Mouse (Mus musculus) heart, embryonic 10.5 days (tissue): Measurements from ENCODE around the gene Cfap57. TPM values are rescaled to one million over a fixed set of nuclear protein-coding genes. Genes with fewer than 3 reads are reported as not detected.
"Not testable (repeated sequence)": the region's sequence is repeated elsewhere in the genome, so short reads cannot be mapped to it uniquely, and the experiment has no call there.

Experiments
- DNase-seq: peaks from one replicate; pipeline ENCODE4 v3.0.0-alpha.2; 2017; ENCODE audit warnings: low spot score
- H3K27ac ChIP-seq: fragments of 300-500 bp; sonication (generic); 2 replicates; pipeline ENCODE4 v1.5.1; 2016; ENCODE audit warnings: mild to moderate bottlenecking
- H3K27me3 ChIP-seq: fragments of 300-500 bp; sonication (generic); 2 replicates; pipeline ENCODE4 v1.6.1; 2016; ENCODE audit warnings: mild to moderate bottlenecking; ENCODE audit not compliant: poor library complexity, insufficient read depth, severe bottlenecking
- H3K36me3 ChIP-seq: fragments of 300-500 bp; sonication (generic); 2 replicates; pipeline ENCODE4 v1.6.1; 2016; ENCODE audit warnings: mild to moderate bottlenecking, moderate library complexity
- H3K4me1 ChIP-seq: fragments of 300-500 bp; sonication (generic); 2 replicates; pipeline ENCODE4 v1.6.1; 2016; ENCODE audit warnings: mild to moderate bottlenecking
- H3K4me3 ChIP-seq: fragments of 300-500 bp; sonication (generic); 2 replicates; pipeline ENCODE4 v1.5.1; 2016; ENCODE audit warnings: mild to moderate bottlenecking, moderate library complexity
- H3K9me3 ChIP-seq: fragments of 300-500 bp; sonication (generic); 2 replicates; pipeline ENCODE4 v1.6.1; 2016; ENCODE audit warnings: mild to moderate bottlenecking, moderate library complexity
- WGBS: fragments of 180-500 bp; shearing (Covaris S2); methylation state at CpG from one replicate; pipeline ENCODE4 v1.1.7; 2016; 5-methylcytosine and 5-hydroxymethylcytosine counted together
- polyA plus RNA-seq: library from polyadenylated mRNA; unstranded; fragments of >200 nt; fragmentation: Nextera tagmentation; extraction: Ambion mirVana; gene quantifications from 2 replicates; pipeline ENCODE4 v1.2.1, GENCODE M21; 2016

Gene Cfap57
- polyA plus RNA-seq, 1 experiment from 2014 or later: 0.84 TPM

- WGBS: 79% methylated on average over 6 of the region's 6 CpGs
- Histone ChIP-seq H3K27me3 (peaks cover 13% of the 10 kb centered on the region; the same call in 1 of the 2 replicates), H3K36me3 (no peaks in the 10 kb centered on the region), H3K9me3 (no peaks in the 10 kb centered on the region), H3K4me3 (no peak overlapping the region), H3K4me1 (peaks cover 15% of the 10 kb centered on the region), H3K27ac (no peak overlapping the region)
- DNase-seq: no peak
Observed at GRCm38 (mm10) chr4:118527720-118528119, 92.9 kb downstream of the Cfap57 start.

DNA sequence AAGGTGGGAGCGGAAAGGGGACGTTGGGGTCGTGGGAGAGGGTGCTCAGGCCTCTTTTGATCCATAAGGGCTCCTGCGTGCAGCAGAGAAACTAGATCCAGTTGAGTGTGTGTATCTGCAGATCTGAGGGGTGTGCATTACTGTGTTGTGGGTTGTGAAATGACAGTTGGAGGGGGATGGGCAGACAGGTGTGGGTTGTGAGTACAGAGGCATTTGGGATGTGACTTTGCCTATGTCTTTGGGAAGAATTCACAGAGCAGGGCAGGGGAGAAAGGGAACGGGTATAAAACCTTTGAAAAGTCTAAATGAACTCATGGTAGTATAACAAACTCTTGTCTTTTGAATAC, 93.3 kb downstream of the Cfap57 start:
- 0 out of 2 replicates have a peak overlapping the region, but pooled peaks have one; percentile 10 for H3K27ac ChIP-seq
- 37% methylated on average over 5 of the region's 5 CpGs for WGBS
- peaks cover 15% of the 10 kb centered on the region for H3K4me1 ChIP-seq
- H3K27me3 ChIP-seq: peaks cover 13% of the 10 kb centered on the region; the same call in 1 of the 2 replicates
- H3K4me3 ChIP-seq: no peak overlapping the region
- no peak for DNase-seq
- H3K36me3 ChIP-seq: no peaks in the 10 kb centered on the region
- no peaks in the 10 kb centered on the region for H3K9me3 ChIP-seq

DNA sequence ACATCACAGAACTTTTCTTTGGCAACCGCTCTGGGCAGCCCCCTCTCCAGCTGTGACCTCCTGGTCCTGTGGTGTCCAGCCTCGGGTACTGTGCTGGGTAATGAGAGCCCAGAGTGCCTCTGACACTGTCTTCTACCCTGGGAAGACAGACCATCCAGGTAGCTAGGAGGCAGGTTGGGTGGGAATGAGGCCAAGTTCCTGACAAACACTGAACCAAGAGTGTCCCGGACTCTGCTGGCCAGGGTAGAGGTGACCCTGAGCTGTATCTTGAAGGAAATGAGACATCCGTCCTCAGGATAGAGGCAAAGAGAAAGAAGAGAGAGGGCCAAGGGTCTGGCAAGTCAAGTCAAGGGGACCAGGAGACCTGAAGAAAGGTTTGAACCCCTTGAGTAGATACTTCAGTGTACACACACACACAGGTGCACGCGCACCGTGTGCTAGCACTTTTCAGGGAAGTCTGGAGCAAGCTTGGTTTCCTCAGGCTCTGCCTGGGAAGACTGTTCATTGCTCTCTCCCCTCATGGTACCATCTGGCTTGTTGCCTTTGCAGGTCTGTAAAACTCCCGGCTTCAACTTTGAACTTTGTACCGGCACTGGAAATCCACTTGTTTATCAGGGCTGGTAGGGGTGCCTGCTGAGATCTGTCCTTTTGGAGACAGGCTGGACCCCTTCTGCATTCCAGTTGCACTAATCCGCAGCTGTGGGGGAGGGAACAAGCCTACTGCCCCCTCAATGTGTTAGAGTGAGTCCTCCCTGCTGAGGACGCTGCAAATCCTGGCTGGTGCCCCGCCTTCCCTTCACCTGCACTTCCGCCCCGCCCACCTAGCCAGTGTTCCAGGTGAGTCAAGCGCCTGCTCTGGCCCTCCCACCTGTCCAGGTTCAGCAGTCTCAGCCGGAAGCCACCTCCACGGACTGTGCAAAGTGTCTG, 93.9 kb downstream of the Cfap57 start, which contains the start of gene 2610528J11Rik:
2610528J11Rik (plus strand) TSS at position 592 of the 927 bp plus-strand sequence.
- 29% methylated on average over 17 of the region's 17 CpGs for WGBS
- no peak within 1 kb of the TSS for H3K4me3 ChIP-seq
- peak within 1 kb of the TSS; percentile 10; the same call in 1 of the 2 replicates for H3K27ac ChIP-seq
- no peaks in the 10 kb centered on the region for H3K9me3 ChIP-seq
- H3K27me3 ChIP-seq: peaks cover 13% of the 10 kb centered on the region; the same call in 1 of the 2 replicates
- DNase-seq: no peak
- H3K4me1 ChIP-seq: peaks cover 15% of the 10 kb centered on the region
- no peaks in the 10 kb centered on the region for H3K36me3 ChIP-seq

DNA sequence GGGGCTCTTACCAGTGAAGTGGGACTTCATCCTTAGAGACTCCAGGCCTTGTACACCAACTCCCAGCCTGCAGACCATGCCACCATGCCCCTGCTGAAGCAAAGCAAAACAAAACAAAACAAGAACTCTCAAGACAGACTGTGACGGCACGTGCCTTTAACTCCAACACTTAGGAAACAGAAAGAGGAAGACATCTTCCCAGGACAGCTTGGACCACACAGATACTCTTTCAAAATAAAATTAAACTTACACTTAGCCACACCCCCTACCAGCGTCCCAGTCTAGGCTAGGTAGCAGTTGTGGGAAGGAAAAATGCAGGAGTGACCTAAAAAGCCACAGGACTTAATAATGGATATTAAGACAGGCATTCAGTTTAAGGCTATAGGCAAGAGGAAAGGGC, 94.8 kb downstream of the Cfap57 start:
- Histone ChIP-seq H3K4me3 (no peak overlapping the region), H3K27me3 (peaks cover 13% of the 10 kb centered on the region; the same call in 1 of the 2 replicates), H3K9me3 (no peaks in the 10 kb centered on the region), H3K27ac (no peak overlapping the region), H3K4me1 (peaks cover 15% of the 10 kb centered on the region), H3K36me3 (no peaks in the 10 kb centered on the region)
- DNase-seq: no peak
- 66% methylated on average over 3 of the region's 3 CpGs for WGBS

DNA sequence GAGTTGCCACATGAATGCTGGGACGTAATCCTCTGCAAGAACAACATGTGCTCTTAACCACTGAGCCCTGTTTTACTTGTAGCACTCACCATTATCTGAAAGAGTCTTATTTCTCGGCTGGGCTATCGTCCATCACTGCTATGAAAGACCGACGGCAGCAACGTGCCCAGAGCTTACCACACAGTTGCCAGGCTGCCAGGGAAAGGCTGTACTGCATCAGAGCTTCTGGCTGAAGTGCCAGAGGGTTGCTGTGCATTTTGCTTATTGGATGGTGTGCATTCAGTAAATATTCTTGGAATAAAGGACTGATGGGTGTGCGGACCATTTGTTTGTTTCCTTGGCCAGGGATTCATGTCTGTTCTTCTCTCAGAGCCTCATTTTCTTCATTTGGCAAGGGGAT, 96.6 kb downstream of the Cfap57 start:
- Histone ChIP-seq H3K9me3 (no peaks in the 10 kb centered on the region), H3K4me1 (peaks cover 15% of the 10 kb centered on the region), H3K27ac (no peak overlapping the region), H3K4me3 (no peak overlapping the region), H3K36me3 (no peaks in the 10 kb centered on the region), H3K27me3 (peaks cover 13% of the 10 kb centered on the region; the same call in 1 of the 2 replicates)
- WGBS: 66% methylated on average over 7 of the region's 7 CpGs
- DNase-seq: no peak

DNA sequence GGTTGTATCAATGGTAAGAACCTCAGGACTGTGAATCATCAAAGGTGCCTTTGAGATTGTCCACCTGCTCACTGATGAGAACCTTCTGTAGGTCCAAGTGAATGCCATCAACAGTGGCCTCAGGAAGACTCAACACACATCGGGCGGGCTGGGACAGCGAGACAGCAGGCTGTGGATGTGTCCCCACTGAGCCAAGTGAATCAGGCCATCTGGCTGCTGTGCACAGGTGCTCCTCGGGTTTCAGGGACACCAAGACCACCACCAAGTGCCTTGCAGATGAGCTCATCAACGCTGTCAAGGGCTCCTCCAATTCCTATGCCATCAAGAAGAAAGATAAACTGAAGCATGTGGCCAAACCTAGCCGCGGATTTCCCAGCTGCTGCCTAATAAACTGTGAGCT, 98.3 kb downstream of the Cfap57 start:
- Histone ChIP-seq H3K27me3 (peaks cover 4% of the 10 kb centered on the region; the same call in 1 of the 2 replicates), H3K4me1 (peaks cover 21% of the 10 kb centered on the region), H3K4me3 (no peak overlapping the region), H3K36me3 (no peaks in the 10 kb centered on the region), H3K9me3 (no peaks in the 10 kb centered on the region), H3K27ac (no peak overlapping the region)
- WGBS: 83% methylated on average over 7 of the region's 7 CpGs
- no peak for DNase-seq

GRCm38 (mm10) chr4:118518208-118518607, 102.4 kb downstream of the Cfap57 start:
- Histone ChIP-seq H3K4me1 (peaks cover 22% of the 10 kb centered on the region), H3K4me3 (no peak overlapping the region), H3K27me3 (peaks cover 6% of the 10 kb centered on the region; the same call in 1 of the 2 replicates), H3K9me3 (no peaks in the 10 kb centered on the region), H3K36me3 (no peaks in the 10 kb centered on the region), H3K27ac (no peak overlapping the region)
- no peak for DNase-seq
- 58% methylated on average over 5 of the region's 5 CpGs for WGBS

DNA sequence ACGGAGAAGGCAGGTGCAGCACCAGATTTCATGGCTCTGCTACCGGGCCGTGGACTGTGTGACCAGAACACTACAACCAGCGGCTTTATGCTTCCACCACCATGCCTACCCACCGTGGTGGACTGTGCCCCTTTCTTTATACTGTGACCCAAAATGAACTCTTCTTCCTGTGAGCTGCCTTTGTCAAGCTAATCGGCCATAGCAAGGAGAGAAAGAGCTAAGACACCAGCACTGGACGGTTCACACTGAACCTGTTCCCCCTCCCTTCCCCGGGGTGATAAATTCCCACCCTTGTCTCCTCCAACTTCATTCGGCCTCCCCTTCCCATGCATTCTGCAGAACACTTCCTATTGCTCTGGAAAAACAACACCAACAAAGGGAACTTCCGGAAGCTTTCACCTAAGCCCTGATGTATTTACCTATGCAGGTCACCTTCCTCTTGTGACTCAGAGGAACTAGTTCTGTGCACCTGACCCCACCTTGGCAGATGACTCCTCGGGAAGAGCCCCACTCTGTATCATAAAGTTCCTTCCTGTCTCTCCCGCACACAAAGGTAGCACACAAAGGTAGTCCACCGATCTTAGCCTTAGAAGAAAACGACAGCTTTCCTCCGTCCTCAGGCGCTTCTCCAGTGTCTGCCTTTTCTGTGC, 103.0 kb downstream of the Cfap57 start:
- Histone ChIP-seq H3K27ac (0 out of 2 replicates have a peak overlapping the region, but pooled peaks have one; percentile 33), H3K36me3 (no peaks in the 10 kb centered on the region), H3K4me3 (peak overlapping the region; percentile 35; the same call in 1 of the 2 replicates), H3K4me1 (peaks cover 22% of the 10 kb centered on the region), H3K9me3 (no peaks in the 10 kb centered on the region), H3K27me3 (peaks cover 6% of the 10 kb centered on the region; the same call in 1 of the 2 replicates)
- no peak for DNase-seq
- 37% methylated on average over 16 of the region's 16 CpGs for WGBS

DNA sequence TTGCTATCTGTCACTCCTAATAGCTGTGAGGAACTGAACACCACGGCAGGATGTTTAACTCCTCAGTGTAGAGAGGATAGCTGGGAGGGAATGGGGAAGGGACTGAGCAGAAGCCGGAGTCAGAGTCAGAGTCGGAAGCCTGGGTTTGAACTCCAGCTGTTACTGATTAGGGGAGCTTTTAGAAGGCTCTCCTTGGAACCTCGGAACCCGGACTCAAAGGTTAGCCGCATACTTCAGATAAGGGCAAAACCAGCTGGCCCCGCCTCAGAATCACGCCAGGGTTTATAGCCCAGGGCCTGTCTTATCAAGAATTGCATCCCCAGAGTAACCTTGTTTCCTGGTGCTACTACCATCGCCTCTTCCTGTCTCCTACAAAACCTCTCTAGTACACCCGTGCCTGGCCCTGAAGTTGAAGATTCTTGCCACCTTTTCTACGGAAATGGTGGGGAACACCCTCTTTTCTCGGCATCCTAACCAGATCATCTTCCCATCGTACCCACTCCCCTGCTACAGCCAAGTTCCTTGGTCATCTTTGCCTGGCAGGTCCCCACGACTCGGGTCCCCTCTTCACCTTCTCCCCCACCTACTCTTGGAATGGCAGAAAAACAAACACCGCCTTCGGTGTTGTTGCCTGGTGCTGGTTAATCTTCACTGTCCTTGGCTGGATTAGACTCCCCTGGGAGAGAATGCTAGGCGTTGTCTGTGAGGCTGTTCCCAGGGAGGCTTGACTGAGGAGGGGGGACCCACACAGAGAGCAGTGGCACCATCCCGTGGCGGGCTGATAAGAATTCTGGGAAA, 103.7 kb downstream of the Cfap57 start:
- Histone ChIP-seq H3K27ac (peak overlapping the region; percentile 33; the same call in 1 of the 2 replicates), H3K36me3 (no peaks in the 10 kb centered on the region), H3K4me1 (peaks cover 22% of the 10 kb centered on the region), H3K27me3 (peaks cover 6% of the 10 kb centered on the region; the same call in 1 of the 2 replicates), H3K4me3 (peak overlapping the region; percentile 35; the same call in 1 of the 2 replicates), H3K9me3 (no peaks in the 10 kb centered on the region)
- no peak for DNase-seq
- WGBS: 4% methylated on average over 20 of the region's 20 CpGs

DNA sequence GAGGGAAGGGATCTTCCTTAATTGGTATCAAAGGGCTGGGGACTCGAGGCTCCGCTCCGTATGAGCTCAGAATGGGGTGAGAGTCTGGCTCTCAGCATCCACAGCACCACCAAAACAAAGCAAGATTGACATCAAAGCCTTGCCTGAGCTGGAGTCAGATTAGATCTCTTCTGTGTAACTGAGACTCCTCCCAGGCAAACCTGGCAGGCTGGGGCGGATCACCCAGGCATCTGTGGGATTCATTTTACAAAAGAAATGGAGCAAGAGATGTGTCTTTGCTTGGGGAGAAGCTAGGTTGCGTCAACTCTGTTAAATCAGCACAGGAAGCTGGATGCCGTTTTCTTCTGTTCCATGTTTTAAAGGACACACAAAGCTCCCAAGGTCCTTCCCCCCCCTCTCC, 111.5 kb downstream of the Cfap57 start:
- Histone ChIP-seq H3K9me3 (no peaks in the 10 kb centered on the region), H3K4me1 (peaks cover 8% of the 10 kb centered on the region), H3K27ac (no peak overlapping the region), H3K27me3 (no peaks in the 10 kb centered on the region), H3K4me3 (no peak overlapping the region), H3K36me3 (no peaks in the 10 kb centered on the region)
- DNase-seq: no peak
- 20% methylated on average over 6 of the region's 6 CpGs for WGBS

DNA sequence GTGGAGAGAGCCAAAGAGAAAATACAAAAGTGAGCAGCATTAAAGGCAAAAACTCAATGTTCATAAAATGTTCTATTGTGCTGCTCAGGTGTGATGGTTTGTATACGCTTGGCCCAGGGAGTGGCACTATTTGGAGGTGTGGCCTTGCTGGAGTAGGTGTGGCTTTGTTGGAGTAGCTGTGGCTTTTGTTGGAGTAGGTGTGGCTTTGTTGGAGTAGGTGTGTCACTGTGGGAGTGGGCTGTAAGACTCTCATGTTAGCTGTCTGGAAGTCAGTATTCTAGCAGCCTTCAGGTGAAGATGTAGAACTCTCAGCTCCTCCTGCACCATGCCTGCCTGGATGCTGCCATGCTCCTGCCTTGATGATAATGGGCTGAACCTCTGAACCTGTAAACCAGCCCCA, 113.4 kb downstream of the Cfap57 start:
- not testable (repeated sequence) for H3K9me3 ChIP-seq, H3K36me3 ChIP-seq, H3K4me1 ChIP-seq, H3K4me3 ChIP-seq, H3K27ac ChIP-seq, H3K27me3 ChIP-seq, DNase-seq
- 88% methylated on average over 1 of the region's 1 CpGs for WGBS

- H3K4me3 ChIP-seq: no peak overlapping the region
- DNase-seq: no peak
- no peaks in the 10 kb centered on the region for H3K27me3 ChIP-seq
- H3K9me3 ChIP-seq: no peaks in the 10 kb centered on the region
- 62% methylated on average over 3 of the region's 3 CpGs for WGBS
- H3K4me1 ChIP-seq: peaks cover 3% of the 10 kb centered on the region; the same call in 1 of the 2 replicates
- no peaks in the 10 kb centered on the region for H3K36me3 ChIP-seq
- H3K27ac ChIP-seq: no peak overlapping the region
Observed at GRCm38 (mm10) chr4:118505551-118505950, 115.0 kb downstream of the Cfap57 start.
